Mouse (Mus musculus) left cerebral cortex, postnatal 4 days (tissue): ENCODE data around the gene Uba5. TPM values are rescaled to one million over a fixed set of nuclear protein-coding genes. Genes with fewer than 3 reads are reported as not detected.

Experiments
- total RNA-seq, 2 experiments: library from RNA; stranded (reverse); gene quantifications; 2 replicates each; pipeline ENCODE4 v1.2.3; 2021

Gene Uba5
- total RNA-seq, 2 experiments from 2014 or later = 47.4 to 49.4 TPM

Other genes starting within 250 kb of the Uba5 start
- gene Nphp3, start 60.6 kb downstream of the Uba5 start, total RNA-seq = 10 to 100 TPM in 1 of 2 experiments, 1 to 10 TPM in 1; 8.9 to 10.0 TPM
- not detected for gene Gm28305, start 22.5 kb downstream of the Uba5 start, total RNA-seq
- gene Acad11, start 243 bp upstream of the Uba5 start, total RNA-seq = 1 to 10 TPM; 8.0 to 8.9 TPM
- gene Ackr4, start 63.8 kb upstream of the Uba5 start, total RNA-seq = 1 to 10 TPM in 1 of 2 experiments, under 1 TPM in 1; 0.98 to 1.1 TPM
- 100 to 1,000 TPM in 1 of 2 experiments, 10 to 100 TPM in 1; 90.2 to 100 TPM for gene Dnajc13, start 199.8 kb upstream of the Uba5 start, total RNA-seq